Mouse (Mus musculus): ENCODE data around the gene Alg9. TPM values are rescaled to one million over a fixed set of nuclear protein-coding genes. Genes with fewer than 3 reads are reported as not detected.

Gene Alg9
- polyA plus RNA-seq, 1 experiment from 2014 or later, result 43.8 TPM

DNA sequence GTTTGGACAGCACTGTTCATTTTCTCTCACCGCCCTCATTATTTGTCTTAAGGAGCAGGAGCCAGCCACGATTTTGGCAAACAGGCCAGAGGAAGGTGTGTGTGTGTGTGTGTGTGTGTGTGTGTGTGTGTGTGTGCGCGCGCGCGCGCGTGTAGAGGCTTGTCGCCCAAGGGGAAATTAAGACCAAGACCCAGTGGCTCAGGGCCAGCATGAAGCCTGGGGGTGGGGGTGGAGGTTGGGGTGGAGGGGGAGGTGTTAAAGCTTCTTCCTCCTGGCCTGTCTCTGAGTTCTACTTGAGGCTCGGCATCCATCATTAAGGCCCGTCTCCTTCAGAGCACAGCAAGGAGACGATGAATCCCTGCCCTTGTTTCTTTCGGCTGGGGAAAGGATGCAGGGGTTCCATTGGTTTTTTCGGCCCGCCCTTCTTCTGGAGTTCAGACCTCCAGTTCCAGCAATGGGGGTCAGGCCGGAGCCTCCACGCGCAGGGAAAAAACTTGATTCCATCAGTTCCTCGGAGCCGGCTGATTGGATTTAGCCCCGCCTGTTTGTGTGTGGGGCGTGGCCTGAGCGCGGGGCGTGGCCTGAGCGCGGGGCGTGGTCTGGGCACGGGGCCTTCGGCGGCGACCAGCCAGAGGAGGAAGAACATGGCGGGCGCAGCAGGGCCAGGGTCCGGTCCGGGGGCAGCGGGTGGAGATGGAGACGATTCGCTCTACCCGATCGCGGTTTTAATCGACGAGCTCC, 81.7 kb downstream of the Alg9 start:
- Histone ChIP-seq H3K4me1 (peaks cover 30% of the 10 kb centered on the region), H3K9ac (peak overlapping the region; percentile 85), H3K4me3 (peak overlapping the region; percentile 89), H3K27me3 (no peaks in the 10 kb centered on the region), H3K4me2 (peak overlapping the region; percentile 67), H3K27ac (peak overlapping the region; percentile 90), H3K9me3 (no peaks in the 10 kb centered on the region), H3K36me3 (peaks cover 25% of the 10 kb centered on the region)
- under 1% methylated on average over 45 of the region's 45 CpGs for WGBS
- peak; percentile 88 for ATAC-seq (ENCODE audit: insufficient number of reproducible peaks, insufficient read depth, low FRiP score, low TSS enrichment, low read depth)

DNA sequence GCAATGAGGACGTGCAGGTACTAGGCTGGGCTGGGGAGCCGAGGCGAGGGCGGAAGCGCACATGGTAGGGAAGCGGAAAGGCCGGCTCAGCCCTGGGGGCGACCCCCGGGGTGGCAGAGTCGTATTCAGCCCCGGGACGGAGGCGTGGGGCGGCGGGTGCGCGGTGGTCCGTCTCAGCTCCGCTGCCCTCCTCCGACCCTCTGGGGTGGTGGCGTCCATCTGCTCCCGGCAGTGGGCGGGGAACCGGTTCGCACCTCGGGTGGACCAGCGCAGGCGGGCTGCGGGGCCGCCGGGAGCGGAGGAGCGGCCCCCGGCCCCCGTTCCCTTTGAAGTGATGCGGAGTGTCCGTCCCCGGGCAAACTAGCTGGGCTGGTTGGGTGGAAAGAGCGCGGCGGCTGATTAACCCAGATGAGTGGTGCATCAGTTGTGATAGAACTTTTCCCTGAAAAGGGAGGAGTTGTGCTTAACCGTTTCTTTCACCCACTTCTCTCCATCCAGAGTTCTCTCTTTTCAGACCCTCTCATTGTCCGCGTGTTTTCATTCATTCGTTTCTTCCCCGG, 82.3 kb downstream of the Alg9 start:
- WGBS, result under 1% methylated on average over 46 of the region's 46 CpGs
- Histone ChIP-seq H3K9me3 (no peaks in the 10 kb centered on the region), H3K27me3 (no peaks in the 10 kb centered on the region), H3K4me2 (peak overlapping the region; percentile 67), H3K27ac (peak overlapping the region; percentile 90), H3K36me3 (peaks cover 31% of the 10 kb centered on the region), H3K9ac (peak overlapping the region; percentile 85), H3K4me1 (peaks cover 30% of the 10 kb centered on the region), H3K4me3 (peak overlapping the region; percentile 89)
- peak; percentile 67 for ATAC-seq (ENCODE audit: insufficient number of reproducible peaks, insufficient read depth, low FRiP score, low TSS enrichment, low read depth)

- no peak for ATAC-seq (ENCODE audit: insufficient number of reproducible peaks, insufficient read depth, low FRiP score, low TSS enrichment, low read depth)
- H3K36me3 ChIP-seq, result peaks cover 45% of the 10 kb centered on the region
- H3K9me3 ChIP-seq, result no peaks in the 10 kb centered on the region
- no peak overlapping the region for H3K27ac ChIP-seq
- H3K27me3 ChIP-seq, result no peaks in the 10 kb centered on the region
- no peak overlapping the region for H3K4me2 ChIP-seq
- H3K4me1 ChIP-seq, result peaks cover 19% of the 10 kb centered on the region
- WGBS, result 93% methylated on average over 6 of the region's 6 CpGs
- H3K9ac ChIP-seq, result no peak overlapping the region
- no peak overlapping the region for H3K4me3 ChIP-seq
Measured at GRCm38 (mm10) chr9:50858681-50859080, 83.9 kb downstream of the Alg9 start.

- Histone ChIP-seq H3K4me3 (no peak overlapping the region), H3K4me2 (no peak overlapping the region), H3K36me3 (peaks cover 66% of the 10 kb centered on the region), H3K9me3 (no peaks in the 10 kb centered on the region), H3K9ac (no peak overlapping the region), H3K4me1 (peaks cover 7% of the 10 kb centered on the region), H3K27me3 (no peaks in the 10 kb centered on the region), H3K27ac (no peak overlapping the region)
- WGBS, result 91% methylated on average over 18 of the region's 18 CpGs
- ATAC-seq (ENCODE audit: insufficient number of reproducible peaks, insufficient read depth, low FRiP score, low TSS enrichment, low read depth), result no peak
Measured at GRCm38 (mm10) chr9:50861119-50861839, 86.5 kb downstream of the Alg9 start.

DNA sequence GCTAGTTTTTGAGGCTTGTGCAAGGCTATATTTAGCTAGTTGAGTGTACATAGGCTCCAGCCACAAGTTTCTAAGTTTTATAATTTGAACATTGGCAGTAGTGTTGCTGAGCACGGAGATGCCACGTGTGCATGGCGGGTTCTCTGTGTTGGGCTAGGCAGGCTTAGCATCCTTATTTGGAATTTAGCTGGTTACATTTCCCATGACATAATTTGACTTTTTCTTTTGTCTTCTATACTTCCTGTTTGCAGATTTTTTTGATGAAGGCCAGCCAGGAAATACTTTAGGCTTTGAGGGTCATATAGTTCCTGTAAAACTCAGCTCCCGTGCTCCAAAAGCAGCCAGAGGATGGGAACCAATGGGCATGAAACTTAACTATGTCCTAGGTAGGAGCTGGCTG, 89.0 kb downstream of the Alg9 start:
- 86% methylated on average over 4 of the region's 4 CpGs for WGBS
- no peak overlapping the region for H3K4me3 ChIP-seq
- no peaks in the 10 kb centered on the region for H3K4me1 ChIP-seq
- H3K36me3 ChIP-seq, result peaks cover 91% of the 10 kb centered on the region
- H3K27me3 ChIP-seq, result no peaks in the 10 kb centered on the region
- H3K9me3 ChIP-seq, result no peaks in the 10 kb centered on the region
- H3K27ac ChIP-seq, result no peak overlapping the region
- H3K4me2 ChIP-seq, result no peak overlapping the region
- H3K9ac ChIP-seq, result no peak overlapping the region
- no peak for ATAC-seq (ENCODE audit: insufficient number of reproducible peaks, insufficient read depth, low FRiP score, low TSS enrichment, low read depth)

DNA sequence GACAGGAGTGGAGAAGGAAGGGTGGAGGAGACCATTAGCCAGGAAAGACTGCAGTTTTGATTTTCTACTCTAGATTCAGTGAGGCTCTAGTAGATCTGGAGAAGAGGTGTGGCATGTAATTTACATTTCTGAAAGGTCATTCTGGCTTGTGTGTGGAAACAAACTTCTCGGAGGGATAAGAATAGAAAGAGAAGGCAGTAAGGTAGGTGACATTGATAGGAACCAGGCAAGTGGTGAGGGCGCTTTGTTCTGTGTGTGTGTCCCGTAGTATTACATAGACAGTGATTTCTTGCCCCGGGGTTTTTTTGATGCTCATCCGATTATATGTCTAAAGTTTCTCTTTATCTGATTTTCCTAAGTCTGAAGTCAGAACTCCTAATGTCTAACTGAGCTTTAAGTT, 90.1 kb downstream of the Alg9 start:
- no peak for ATAC-seq (ENCODE audit: insufficient number of reproducible peaks, insufficient read depth, low FRiP score, low TSS enrichment, low read depth)
- H3K27ac ChIP-seq, result no peak overlapping the region
- H3K4me3 ChIP-seq, result no peak overlapping the region
- H3K9ac ChIP-seq, result no peak overlapping the region
- H3K27me3 ChIP-seq, result no peaks in the 10 kb centered on the region
- peaks cover 90% of the 10 kb centered on the region for H3K36me3 ChIP-seq
- WGBS, result 82% methylated on average over 5 of the region's 5 CpGs
- no peaks in the 10 kb centered on the region for H3K9me3 ChIP-seq
- no peaks in the 10 kb centered on the region for H3K4me1 ChIP-seq
- no peak overlapping the region for H3K4me2 ChIP-seq

DNA sequence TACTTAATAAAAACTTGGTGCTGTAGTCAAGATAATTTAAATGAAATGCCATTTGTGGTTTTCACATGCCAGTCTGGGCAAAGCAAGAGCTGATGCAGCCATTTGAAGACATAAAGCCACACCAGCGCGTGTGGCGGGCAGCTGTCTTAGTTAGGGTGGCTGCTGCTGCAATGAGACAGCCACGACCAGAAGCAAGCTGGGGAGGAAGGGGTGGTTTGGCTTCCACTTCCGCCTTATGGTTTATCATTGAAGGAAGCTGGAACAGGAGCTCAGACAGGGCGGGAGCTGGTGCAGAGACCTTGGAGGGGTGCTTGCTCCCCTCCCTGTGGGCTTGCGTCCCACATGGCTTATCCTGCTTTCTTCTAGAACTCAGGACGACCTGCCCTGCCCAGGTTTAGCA, 91.0 kb downstream of the Alg9 start:
- no peak for ATAC-seq (ENCODE audit: insufficient number of reproducible peaks, insufficient read depth, low FRiP score, low TSS enrichment, low read depth)
- Histone ChIP-seq H3K4me3 (no peak overlapping the region), H3K9ac (no peak overlapping the region), H3K27me3 (no peaks in the 10 kb centered on the region), H3K4me1 (no peaks in the 10 kb centered on the region), H3K9me3 (no peaks in the 10 kb centered on the region), H3K27ac (no peak overlapping the region), H3K4me2 (no peak overlapping the region), H3K36me3 (peaks cover 90% of the 10 kb centered on the region)
- 76% methylated on average over 8 of the region's 8 CpGs for WGBS

GRCm38 (mm10) chr9:50867015-50867414, 92.2 kb downstream of the Alg9 start:
- H3K9me3 ChIP-seq, result no peaks in the 10 kb centered on the region
- no peak overlapping the region for H3K9ac ChIP-seq
- H3K4me2 ChIP-seq, result no peak overlapping the region
- no peak overlapping the region for H3K27ac ChIP-seq
- no peaks in the 10 kb centered on the region for H3K27me3 ChIP-seq
- peaks cover 83% of the 10 kb centered on the region for H3K36me3 ChIP-seq
- H3K4me1 ChIP-seq, result no peaks in the 10 kb centered on the region
- no peak overlapping the region for H3K4me3 ChIP-seq
- 91% methylated on average over 6 of the region's 6 CpGs for WGBS
- ATAC-seq (ENCODE audit: insufficient number of reproducible peaks, insufficient read depth, low FRiP score, low TSS enrichment, low read depth), result no peak

DNA sequence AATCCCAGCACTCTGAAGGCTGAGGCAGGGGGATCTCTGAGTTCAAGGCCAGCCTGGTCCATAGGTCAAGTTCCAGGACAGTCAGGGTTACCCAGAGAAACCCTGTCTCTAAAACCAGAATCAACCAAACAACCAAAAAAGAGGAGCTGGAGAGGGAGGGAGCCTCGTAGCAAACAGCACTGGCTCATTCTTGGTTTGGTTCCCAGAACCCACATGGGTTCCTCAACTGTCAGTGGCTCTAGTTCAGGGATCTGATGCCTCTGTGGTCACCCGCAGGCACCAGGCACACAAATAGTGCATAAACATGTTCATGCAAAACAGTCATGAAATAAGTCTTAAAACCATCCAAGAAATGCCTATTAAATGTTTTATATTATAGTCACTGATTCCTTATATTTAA, 93.4 kb downstream of the Alg9 start:
- Histone ChIP-seq H3K36me3 (peaks cover 81% of the 10 kb centered on the region), H3K4me2 (no peak overlapping the region), H3K27me3 (no peaks in the 10 kb centered on the region), H3K4me1 (no peaks in the 10 kb centered on the region), H3K4me3 (no peak overlapping the region), H3K9ac (no peak overlapping the region), H3K27ac (no peak overlapping the region), H3K9me3 (no peaks in the 10 kb centered on the region)
- ATAC-seq (ENCODE audit: insufficient number of reproducible peaks, insufficient read depth, low FRiP score, low TSS enrichment, low read depth), result no peak
- WGBS, result 87% methylated on average over 2 of the region's 2 CpGs

DNA sequence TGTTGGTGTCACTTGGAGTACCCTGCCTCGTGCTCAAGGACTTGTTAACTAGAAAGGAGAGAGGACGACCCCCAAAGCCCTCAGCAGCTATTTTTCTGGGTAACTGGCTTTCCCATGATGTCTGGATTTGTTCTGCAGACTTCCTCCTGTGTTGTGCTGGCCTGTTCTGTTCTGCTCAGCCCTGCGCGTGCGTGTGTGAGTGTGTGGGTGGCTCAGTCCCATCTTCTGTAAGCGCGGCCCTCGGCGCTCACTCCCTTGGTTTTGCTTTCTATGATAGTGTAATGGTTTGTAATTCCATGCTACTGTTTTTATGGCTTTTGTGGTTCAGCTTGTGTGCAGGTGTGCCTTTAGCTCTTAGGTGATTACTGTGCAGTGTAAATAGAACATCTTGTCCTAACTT, 98.4 kb downstream of the Alg9 start:
- H3K27ac ChIP-seq, result no peak overlapping the region
- H3K9ac ChIP-seq, result no peak overlapping the region
- H3K27me3 ChIP-seq, result no peaks in the 10 kb centered on the region
- H3K4me3 ChIP-seq, result no peak overlapping the region
- no peak overlapping the region for H3K4me2 ChIP-seq
- H3K9me3 ChIP-seq, result no peaks in the 10 kb centered on the region
- no peaks in the 10 kb centered on the region for H3K4me1 ChIP-seq
- H3K36me3 ChIP-seq, result peaks cover 87% of the 10 kb centered on the region
- no peak for ATAC-seq (ENCODE audit: insufficient number of reproducible peaks, insufficient read depth, low FRiP score, low TSS enrichment, low read depth)
- WGBS, result 90% methylated on average over 9 of the region's 9 CpGs

- WGBS, result 87% methylated on average over 6 of the region's 6 CpGs
- H3K36me3 ChIP-seq, result peaks cover 88% of the 10 kb centered on the region
- no peaks in the 10 kb centered on the region for H3K27me3 ChIP-seq
- no peak overlapping the region for H3K9ac ChIP-seq
- no peaks in the 10 kb centered on the region for H3K9me3 ChIP-seq
- H3K27ac ChIP-seq, result no peak overlapping the region
- no peak for ATAC-seq (ENCODE audit: insufficient number of reproducible peaks, insufficient read depth, low FRiP score, low TSS enrichment, low read depth)
- H3K4me3 ChIP-seq, result no peak overlapping the region
- no peak overlapping the region for H3K4me2 ChIP-seq
- H3K4me1 ChIP-seq, result no peaks in the 10 kb centered on the region
Measured at GRCm38 (mm10) chr9:50874031-50874430, 99.2 kb downstream of the Alg9 start.

GRCm38 (mm10) chr9:50875470-50875869, 100.7 kb downstream of the Alg9 start:
- Histone ChIP-seq H3K4me1 (peaks cover 5% of the 10 kb centered on the region; the same call in 1 of the 2 replicates), H3K9ac (no peak overlapping the region), H3K27ac (no peak overlapping the region), H3K4me2 (no peak overlapping the region), H3K36me3 (peaks cover 90% of the 10 kb centered on the region), H3K4me3 (no peak overlapping the region), H3K27me3 (no peaks in the 10 kb centered on the region), H3K9me3 (no peaks in the 10 kb centered on the region)
- ATAC-seq (ENCODE audit: insufficient number of reproducible peaks, insufficient read depth, low FRiP score, low TSS enrichment, low read depth), result no peak
- 92% methylated on average over 4 of the region's 4 CpGs for WGBS
